In the genomic region with DNA sequence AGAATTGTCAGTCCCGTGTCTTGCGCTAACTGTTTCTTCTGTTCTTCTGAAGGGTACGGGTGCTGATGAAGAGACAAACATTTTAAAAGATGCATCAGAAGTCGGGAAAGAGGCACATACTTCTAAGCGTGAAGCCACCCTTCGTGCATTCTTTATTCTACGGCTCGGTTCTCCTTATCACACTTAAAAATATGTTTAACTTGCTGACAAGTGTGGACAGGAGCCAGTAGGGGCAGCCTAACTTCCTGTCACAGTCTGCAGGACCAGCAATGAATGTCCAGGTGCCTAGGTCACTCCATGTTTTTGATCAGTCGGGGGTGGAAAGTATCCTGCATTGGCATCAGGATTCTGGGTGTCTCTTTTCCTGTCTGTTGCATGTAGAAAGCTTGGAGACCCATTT, we compare ENCODE assay signal across 17 mouse cellular contexts.
A peak's percentile ranks its signal among the peaks of the same experiment; 100 is the strongest.
DNase-seq lines count a peak whose midpoint lies in the region; ATAC-seq and TF ChIP-seq lines count a peak whose summit lies in the region.
"Had no signal": no experiment of that assay in that cellular context is flagged by ENCODE, and none has a peak within 500 bp of the region (broad histone marks: within the 10 kb centered on the region; RNA-seq: fewer than 3 reads in every experiment).

No protein-coding gene starts in this region.

- H3K4me3 ChIP-seq in forebrain, embryonic 13.5 days: no peak overlapping the region
- no peak overlapping the region for H3K4me3 ChIP-seq in forebrain, embryonic 11.5 days (ENCODE audit: low read depth, low read length)
- H3K4me3 ChIP-seq in hindbrain, embryonic 11.5 days (ENCODE audit: low read depth, low read length): no peak overlapping the region
- no peak overlapping the region for H3K4me3 ChIP-seq in hindbrain, embryonic 10.5 days
- peak overlapping the region in 1 of 2 experiments; percentile 14; a peak in 1 of 4 replicates for H3K4me3 ChIP-seq in MEL (ENCODE audit: control insufficient read depth in 1 of 2, insufficient read depth in 1 of 2, low read depth in 2 of 2, low read length in 2 of 2)
- H3K4me3 ChIP-seq in hindbrain, embryonic 16.5 days (ENCODE audit: low read length): no peak overlapping the region
- H3K4me3 ChIP-seq: erythroblast, embryonic 14.5 days; lung, embryonic 15.5 days; midbrain, embryonic 15.5 days had no signal

- TF ChIP-seq EP300 in MEL (IDR thresholded peaks at IDR 0.05; ENCODE audit: low read depth in 1 of 2, low read length in 2 of 2): 0 out of 4 replicates have a peak, but pooled peaks of 1 of the 2 experiments have one; percentile 39

- H3K4me1 ChIP-seq in forebrain, embryonic 13.5 days: peaks cover 63% of the 10 kb centered on the region
- H3K4me1 ChIP-seq in forebrain, embryonic 11.5 days (replicated peaks; ENCODE audit: control insufficient read depth, insufficient read depth, low read length): 0 out of 2 replicates have a peak, but pooled peaks cover 4% of the 10 kb centered on the region
- H3K4me1 ChIP-seq in hindbrain, embryonic 11.5 days (replicated peaks; ENCODE audit: control insufficient read depth, insufficient read depth, low read length): no peaks in the 10 kb centered on the region
- H3K4me1 ChIP-seq in hindbrain, embryonic 10.5 days (replicated peaks): peaks cover 44% of the 10 kb centered on the region
- H3K4me1 ChIP-seq in MEL (ENCODE audit: control insufficient read depth in 1 of 2, insufficient read depth in 2 of 2, low read length in 2 of 2): peaks cover 11 to 19% of the 10 kb centered on the region in 2 experiments
- peaks cover 4% of the 10 kb centered on the region for H3K4me1 ChIP-seq in hindbrain, embryonic 16.5 days (ENCODE audit: control insufficient read depth, insufficient read depth, low read depth, low read length)

- ATAC-seq in forebrain, embryonic 13.5 days: no peak
- no peak for ATAC-seq in forebrain, embryonic 11.5 days (replicated peaks; ENCODE audit: low FRiP score)
- no peak for ATAC-seq in hindbrain, embryonic 11.5 days (ENCODE audit: low FRiP score)
- ATAC-seq in hindbrain, embryonic 16.5 days: no peak

- H3K27me3 ChIP-seq in forebrain, embryonic 13.5 days: no peaks in the 10 kb centered on the region
- no peaks in the 10 kb centered on the region for H3K27me3 ChIP-seq in forebrain, embryonic 11.5 days (ENCODE audit: control insufficient read depth, insufficient read depth, low read length)
- no peaks in the 10 kb centered on the region for H3K27me3 ChIP-seq in hindbrain, embryonic 11.5 days (ENCODE audit: control insufficient read depth, insufficient read depth, low read length)
- no peaks in the 10 kb centered on the region for H3K27me3 ChIP-seq in hindbrain, embryonic 10.5 days (ENCODE audit: insufficient read depth, poor library complexity, severe bottlenecking)
- H3K27me3 ChIP-seq in MEL (ENCODE audit: control insufficient read depth in 1 of 2, insufficient read depth in 2 of 2, low read length in 2 of 2): no peaks in the 10 kb centered on the region
- no peaks in the 10 kb centered on the region for H3K27me3 ChIP-seq in hindbrain, embryonic 16.5 days (replicated peaks; ENCODE audit: control insufficient read depth, insufficient read depth, low read length)
- H3K27me3 ChIP-seq: CH12.LX; lung, embryonic 15.5 days; midbrain, embryonic 15.5 days had no signal

- H3K4me2 ChIP-seq in forebrain, embryonic 13.5 days: no peak overlapping the region
- H3K4me2 ChIP-seq in forebrain, embryonic 11.5 days (ENCODE audit: low read depth, low read length, severe bottlenecking): no peak overlapping the region
- H3K4me2 ChIP-seq in hindbrain, embryonic 11.5 days (replicated peaks; ENCODE audit: low read depth, low read length): no peak overlapping the region
- H3K4me2 ChIP-seq in hindbrain, embryonic 16.5 days (ENCODE audit: low read length): no peak overlapping the region
- H3K4me2 ChIP-seq: lung, embryonic 15.5 days; midbrain, embryonic 15.5 days had no signal

- H3K9me3 ChIP-seq in forebrain, embryonic 13.5 days (replicated peaks): no peaks in the 10 kb centered on the region
- no peaks in the 10 kb centered on the region for H3K9me3 ChIP-seq in forebrain, embryonic 11.5 days (ENCODE audit: control insufficient read depth, low read length)
- H3K9me3 ChIP-seq in hindbrain, embryonic 11.5 days (ENCODE audit: control insufficient read depth, low read length): no peaks in the 10 kb centered on the region
- H3K9me3 ChIP-seq in hindbrain, embryonic 10.5 days: no peaks in the 10 kb centered on the region
- no peaks in the 10 kb centered on the region for H3K9me3 ChIP-seq in MEL (replicated peaks; ENCODE audit: insufficient read depth, low read length)
- no peaks in the 10 kb centered on the region for H3K9me3 ChIP-seq in hindbrain, embryonic 16.5 days (ENCODE audit: control insufficient read depth, low read length)
- H3K9me3 ChIP-seq: lung, embryonic 15.5 days; midbrain, embryonic 15.5 days had no signal

- no peaks in the 10 kb centered on the region for H3K79me2 ChIP-seq in MEL (ENCODE audit: control insufficient read depth, insufficient read depth, low read length, poor library complexity)

- H3K36me3 ChIP-seq in forebrain, embryonic 13.5 days (ENCODE audit: poor library complexity, severe bottlenecking): peaks cover 32% of the 10 kb centered on the region
- no peaks in the 10 kb centered on the region for H3K36me3 ChIP-seq in forebrain, embryonic 11.5 days (ENCODE audit: control insufficient read depth, insufficient read depth, low read length)
- H3K36me3 ChIP-seq in hindbrain, embryonic 11.5 days (ENCODE audit: control insufficient read depth, insufficient read depth, low read length): no peaks in the 10 kb centered on the region
- peaks cover 30% of the 10 kb centered on the region for H3K36me3 ChIP-seq in hindbrain, embryonic 10.5 days
- peaks cover 0 to 27% of the 10 kb centered on the region in 2 experiments; a peak in 2 of 4 replicates for H3K36me3 ChIP-seq in MEL (ENCODE audit: control insufficient read depth in 1 of 2, insufficient read depth in 2 of 2, low read length in 2 of 2)
- no peaks in the 10 kb centered on the region for H3K36me3 ChIP-seq in hindbrain, embryonic 16.5 days (ENCODE audit: control insufficient read depth, insufficient read depth, low read length)
- H3K36me3 ChIP-seq: lung, embryonic 15.5 days; midbrain, embryonic 15.5 days had no signal

- no peak for TF ChIP-seq RAD21 in MEL (IDR thresholded peaks at IDR 0.05; ENCODE audit: low read depth, low read length)

- H3K9ac ChIP-seq in forebrain, embryonic 13.5 days: no peak overlapping the region
- H3K9ac ChIP-seq in forebrain, embryonic 11.5 days (ENCODE audit: low read length): no peak overlapping the region
- H3K9ac ChIP-seq in hindbrain, embryonic 11.5 days (ENCODE audit: low read depth, low read length): no peak overlapping the region
- no peak overlapping the region for H3K9ac ChIP-seq in MEL (ENCODE audit: control insufficient read depth, low read depth, low read length, poor library complexity, severe bottlenecking)
- no peak overlapping the region for H3K9ac ChIP-seq in hindbrain, embryonic 16.5 days (ENCODE audit: low read depth, low read length)
- H3K9ac ChIP-seq: lung, embryonic 15.5 days; midbrain, embryonic 15.5 days had no signal

- DNase-seq in forebrain, embryonic 11.5 days (ENCODE audit: low spot score): no peak
- DNase-seq in hindbrain, embryonic 11.5 days (ENCODE audit: low spot score): no peak
- DNase-seq in hindbrain, embryonic 10.5 days (ENCODE audit: low spot score): no peak
- peak; percentile 57 for DNase-seq in MEL (ENCODE audit: low read depth, low spot score)
- DNase-seq in embryo, embryonic 10 days (ENCODE audit: low spot score): no peak
- DNase-seq in spleen, postnatal 4 days (ENCODE audit: low spot score in 2 of 2): no peak
- DNase-seq: adrenal gland, postnatal 10 days; cerebellum, adult 11 months; cerebellum, postnatal 25 days; right cerebral cortex, adult 18-20 months; thymus, adult 2 months had no signal

- no peak for TF ChIP-seq POLR2A in MEL (IDR thresholded peaks at IDR 0.05; ENCODE audit: control insufficient read depth in 1 of 2, insufficient read depth in 1 of 2, low read depth in 1 of 2, low read length in 2 of 2, poor library complexity in 1 of 2)

- TF ChIP-seq CTCF in MEL (IDR thresholded peaks at IDR 0.05 in 2 of 3, conservative IDR thresholded peaks at IDR 0.05 in 1 of 3; ENCODE audit: control insufficient read depth in 1 of 3, insufficient read depth in 1 of 3, low read depth in 2 of 3, low read length in 3 of 3, poor library complexity in 1 of 3, severe bottlenecking in 1 of 3): peak; percentile 6 to 45 (median 24); a peak in 3 of 6 replicates

- peak overlapping the region; percentile 44 for H3K27ac ChIP-seq in forebrain, embryonic 13.5 days
- no peak overlapping the region for H3K27ac ChIP-seq in forebrain, embryonic 11.5 days (ENCODE audit: low read depth, low read length)
- H3K27ac ChIP-seq in hindbrain, embryonic 11.5 days (ENCODE audit: low read depth, low read length): peak overlapping the region; percentile 19; the same call in 1 of the 2 replicates
- no peak overlapping the region for H3K27ac ChIP-seq in hindbrain, embryonic 10.5 days
- H3K27ac ChIP-seq in MEL (ENCODE audit: control insufficient read depth, low read depth, low read length): no peak overlapping the region
- peak overlapping the region; percentile 9; the same call in 1 of the 2 replicates for H3K27ac ChIP-seq in hindbrain, embryonic 16.5 days (ENCODE audit: low read depth, low read length)
- H3K27ac ChIP-seq: lung, embryonic 15.5 days; midbrain, embryonic 15.5 days had no signal

- WGBS in forebrain, embryonic 13.5 days: 86% methylated on average over 9 of the region's 9 CpGs
- 89% methylated on average over 9 of the region's 9 CpGs for WGBS in forebrain, embryonic 11.5 days
- 86% methylated on average over 9 of the region's 9 CpGs for WGBS in hindbrain, embryonic 11.5 days
- WGBS in hindbrain, embryonic 10.5 days: 88% methylated on average over 9 of the region's 9 CpGs
- WGBS in hindbrain, embryonic 16.5 days: 85% methylated on average over 9 of the region's 9 CpGs

TF ChIP-seq in MEL, 35 proteins besides CTCF, POLR2A, EP300 and RAD21:
- 0 out of 2 replicates have a peak, but pooled peaks have one; percentile 18 for TF ChIP-seq GATA1 (IDR thresholded peaks at IDR 0.05; ENCODE audit: low read depth, low read length)
- TF ChIP-seq RCOR1 (IDR thresholded peaks at IDR 0.05; ENCODE audit: low read depth, low read length): 0 out of 2 replicates have a peak, but pooled peaks have one; percentile 22
- TF ChIP-seq TCF12 (IDR thresholded peaks at IDR 0.05; ENCODE audit: low read depth, low read length): 0 out of 2 replicates have a peak, but pooled peaks have one; percentile 23
- no peak for TF ChIP-seq BHLHE40 (IDR thresholded peaks at IDR 0.05; ENCODE audit: borderline replicate concordance, low read depth, low read length)

Comparison
In these comparisons a context has a peak if more than half of its experiments do, and no peak if none do; other contexts are left out.
1. H3K27ac ChIP-seq: peak in forebrain, embryonic 13.5 days (single experiment), hindbrain, embryonic 11.5 days (single experiment) and hindbrain, embryonic 16.5 days (single experiment); none in forebrain, embryonic 11.5 days (single experiment), hindbrain, embryonic 10.5 days (single experiment) and MEL (single experiment).